Mouse (Mus musculus): ENCODE measurements around the gene Sec22a. TPM values are rescaled to one million over a fixed set of nuclear protein-coding genes. Genes with fewer than 3 reads are reported as not detected.

The Sec22a gene
- polyA plus RNA-seq, 1 experiment from 2014 or later: 40.9 TPM

- H3K4me3 ChIP-seq (replicated peaks): no peak overlapping the region
- peaks cover 10% of the 10 kb centered on the region for H3K4me1 ChIP-seq
- 94% methylated on average over 6 of the region's 6 CpGs for WGBS
- H3K9me3 ChIP-seq: no peaks in the 10 kb centered on the region
- no peak for ATAC-seq (ENCODE audit: low FRiP score)
- no peak overlapping the region for H3K9ac ChIP-seq
- H3K27ac ChIP-seq: no peak overlapping the region
- H3K27me3 ChIP-seq: no peaks in the 10 kb centered on the region
- H3K36me3 ChIP-seq (replicated peaks): peaks cover 20% of the 10 kb centered on the region
- no peak overlapping the region for H3K4me2 ChIP-seq
These were observed 55.1 kb downstream of the Sec22a start for GRCm38 (mm10) chr16:35308486-35309143.

- no peak overlapping the region for H3K9ac ChIP-seq
- H3K9me3 ChIP-seq: no peaks in the 10 kb centered on the region
- 91% methylated on average over 6 of the region's 6 CpGs for WGBS
- H3K4me1 ChIP-seq: peaks cover 10% of the 10 kb centered on the region
- no peak for ATAC-seq (ENCODE audit: low FRiP score)
- no peak overlapping the region for H3K4me2 ChIP-seq
- no peaks in the 10 kb centered on the region for H3K27me3 ChIP-seq
- no peak overlapping the region for H3K27ac ChIP-seq
- peaks cover 19% of the 10 kb centered on the region for H3K36me3 ChIP-seq (replicated peaks)
- H3K4me3 ChIP-seq (replicated peaks): no peak overlapping the region
These were observed 55.7 kb downstream of the Sec22a start for GRCm38 (mm10) chr16:35308016-35308415.

- 87% methylated on average over 2 of the region's 2 CpGs for WGBS
- no peaks in the 10 kb centered on the region for H3K27me3 ChIP-seq
- H3K4me2 ChIP-seq: no peak overlapping the region
- ATAC-seq (ENCODE audit: low FRiP score): no peak
- no peaks in the 10 kb centered on the region for H3K9me3 ChIP-seq
- no peak overlapping the region for H3K9ac ChIP-seq
- H3K36me3 ChIP-seq (replicated peaks): peaks cover 19% of the 10 kb centered on the region
- H3K27ac ChIP-seq: no peak overlapping the region
- peaks cover 10% of the 10 kb centered on the region for H3K4me1 ChIP-seq
- H3K4me3 ChIP-seq (replicated peaks): no peak overlapping the region
These were observed 56.4 kb downstream of the Sec22a start for GRCm38 (mm10) chr16:35307331-35307730.

GRCm38 (mm10) chr16:35306631-35307030, 57.1 kb downstream of the Sec22a start:
- Histone ChIP-seq H3K4me3 (replicated peaks) (no peak overlapping the region), H3K4me2 (no peak overlapping the region), H3K27me3 (no peaks in the 10 kb centered on the region), H3K36me3 (replicated peaks) (peaks cover 21% of the 10 kb centered on the region), H3K9me3 (no peaks in the 10 kb centered on the region), H3K9ac (no peak overlapping the region), H3K27ac (no peak overlapping the region), H3K4me1 (peaks cover 5% of the 10 kb centered on the region)
- WGBS: 95% methylated on average over 2 of the region's 2 CpGs
- no peak for ATAC-seq (ENCODE audit: low FRiP score)

GRCm38 (mm10) chr16:35305226-35305625, 58.5 kb downstream of the Sec22a start:
- Histone ChIP-seq H3K4me2 (no peak overlapping the region), H3K9ac (no peak overlapping the region), H3K4me1 (no peaks in the 10 kb centered on the region), H3K4me3 (replicated peaks) (no peak overlapping the region), H3K9me3 (no peaks in the 10 kb centered on the region), H3K27ac (no peak overlapping the region), H3K36me3 (replicated peaks) (peaks cover 22% of the 10 kb centered on the region), H3K27me3 (no peaks in the 10 kb centered on the region)
- 87% methylated on average over 7 of the region's 7 CpGs for WGBS
- no peak for ATAC-seq (ENCODE audit: low FRiP score)

GRCm38 (mm10) chr16:35304416-35304815, 59.3 kb downstream of the Sec22a start:
- Histone ChIP-seq H3K27ac (no peak overlapping the region), H3K4me3 (replicated peaks) (no peak overlapping the region), H3K4me2 (no peak overlapping the region), H3K27me3 (no peaks in the 10 kb centered on the region), H3K9ac (no peak overlapping the region), H3K4me1 (no peaks in the 10 kb centered on the region), H3K36me3 (replicated peaks) (peaks cover 19% of the 10 kb centered on the region), H3K9me3 (no peaks in the 10 kb centered on the region)
- ATAC-seq (ENCODE audit: low FRiP score): no peak
- WGBS: 92% methylated on average over 5 of the region's 5 CpGs

GRCm38 (mm10) chr16:35303721-35304120, 60.0 kb downstream of the Sec22a start:
- Histone ChIP-seq H3K4me1 (no peaks in the 10 kb centered on the region), H3K4me3 (replicated peaks) (no peak overlapping the region), H3K27me3 (no peaks in the 10 kb centered on the region), H3K36me3 (replicated peaks) (peaks cover 18% of the 10 kb centered on the region), H3K9me3 (no peaks in the 10 kb centered on the region), H3K27ac (no peak overlapping the region), H3K4me2 (no peak overlapping the region), H3K9ac (no peak overlapping the region)
- WGBS: 90% methylated on average over 6 of the region's 6 CpGs
- no peak for ATAC-seq (ENCODE audit: low FRiP score)

- no peak overlapping the region for H3K4me3 ChIP-seq (replicated peaks)
- H3K4me1 ChIP-seq: no peaks in the 10 kb centered on the region
- no peak overlapping the region for H3K9ac ChIP-seq
- WGBS: 52% methylated on average over 7 of the region's 7 CpGs
- peaks cover 18% of the 10 kb centered on the region for H3K36me3 ChIP-seq (replicated peaks)
- H3K4me2 ChIP-seq: no peak overlapping the region
- no peaks in the 10 kb centered on the region for H3K9me3 ChIP-seq
- no peak for ATAC-seq (ENCODE audit: low FRiP score)
- H3K27ac ChIP-seq: no peak overlapping the region
- H3K27me3 ChIP-seq: no peaks in the 10 kb centered on the region
These were observed 61.1 kb downstream of the Sec22a start for GRCm38 (mm10) chr16:35302441-35303280.

GRCm38 (mm10) chr16:35300156-35300555, 63.6 kb downstream of the Sec22a start:
- Histone ChIP-seq H3K4me1 (no peaks in the 10 kb centered on the region), H3K9ac (no peak overlapping the region), H3K27ac (no peak overlapping the region), H3K27me3 (no peaks in the 10 kb centered on the region), H3K4me2 (no peak overlapping the region), H3K36me3 (replicated peaks) (peaks cover 16% of the 10 kb centered on the region), H3K9me3 (no peaks in the 10 kb centered on the region), H3K4me3 (replicated peaks) (no peak overlapping the region)
- WGBS: 97% methylated on average over 6 of the region's 6 CpGs
- no peak for ATAC-seq (ENCODE audit: low FRiP score)

- H3K27me3 ChIP-seq: no peaks in the 10 kb centered on the region
- no peak overlapping the region for H3K9ac ChIP-seq
- H3K4me2 ChIP-seq: no peak overlapping the region
- H3K4me3 ChIP-seq (replicated peaks): no peak overlapping the region
- ATAC-seq (ENCODE audit: low FRiP score): no peak
- no peaks in the 10 kb centered on the region for H3K9me3 ChIP-seq
- H3K27ac ChIP-seq: no peak overlapping the region
- no peaks in the 10 kb centered on the region for H3K4me1 ChIP-seq
- H3K36me3 ChIP-seq (replicated peaks): 0 out of 2 replicates have a peak, but pooled peaks cover 2% of the 10 kb centered on the region
- WGBS: 88% methylated on average over 5 of the region's 5 CpGs
These were observed 65.9 kb downstream of the Sec22a start for GRCm38 (mm10) chr16:35297786-35298185.

- H3K9ac ChIP-seq: no peak overlapping the region
- H3K27me3 ChIP-seq: no peaks in the 10 kb centered on the region
- no peaks in the 10 kb centered on the region; the same call in 1 of the 2 replicates for H3K36me3 ChIP-seq (replicated peaks)
- no peak overlapping the region for H3K4me3 ChIP-seq (replicated peaks)
- no peak overlapping the region for H3K27ac ChIP-seq
- no peak for ATAC-seq (ENCODE audit: low FRiP score)
- 0 out of 2 replicates have a peak, but pooled peaks cover 5% of the 10 kb centered on the region for H3K4me1 ChIP-seq
- 94% methylated on average over 5 of the region's 5 CpGs for WGBS
- H3K9me3 ChIP-seq: no peaks in the 10 kb centered on the region
- no peak overlapping the region for H3K4me2 ChIP-seq
These were observed 76.5 kb downstream of the Sec22a start for GRCm38 (mm10) chr16:35287244-35287643.

- 0 out of 2 replicates have a peak, but pooled peaks cover 5% of the 10 kb centered on the region for H3K4me1 ChIP-seq
- no peaks in the 10 kb centered on the region for H3K9me3 ChIP-seq
- H3K4me3 ChIP-seq (replicated peaks): no peak overlapping the region
- no peaks in the 10 kb centered on the region; the same call in 1 of the 2 replicates for H3K36me3 ChIP-seq (replicated peaks)
- no peak overlapping the region for H3K4me2 ChIP-seq
- ATAC-seq (ENCODE audit: low FRiP score): no peak
- H3K27ac ChIP-seq: no peak overlapping the region
- no peak overlapping the region for H3K9ac ChIP-seq
- H3K27me3 ChIP-seq: no peaks in the 10 kb centered on the region
- 81% methylated on average over 9 of the region's 9 CpGs for WGBS
These were observed 77.9 kb downstream of the Sec22a start for GRCm38 (mm10) chr16:35285821-35286220.
